Mouse (Mus musculus) right cerebral cortex, postnatal 14 days (tissue): ENCODE results near the gene Slc25a10.

Experiments
- DNase-seq: peaks from one replicate; pipeline ENCODE4 v3.0.0; 2022

The Slc25a10 gene

DNA sequence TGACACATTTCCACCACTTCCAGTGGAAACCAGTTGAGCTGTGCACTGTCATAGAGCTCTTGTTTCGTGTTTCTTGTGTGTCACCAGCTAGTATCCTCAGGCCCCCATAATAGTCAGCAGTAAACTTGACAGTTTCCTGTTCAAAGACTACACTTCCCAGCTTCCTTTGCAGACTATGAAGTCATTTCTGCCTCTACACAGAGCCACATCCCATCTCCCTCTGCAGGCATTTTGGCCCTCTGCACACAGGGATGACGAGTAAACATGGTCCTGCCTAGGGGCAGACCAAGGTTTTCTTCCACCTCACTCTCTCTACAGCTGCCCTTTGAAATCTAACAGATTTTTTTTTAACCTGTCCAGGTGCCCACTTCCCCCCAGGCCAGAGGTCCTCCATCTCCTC lies 55.8 kb downstream of the Slc25a10 start:
- DNase-seq, result no peak

- DNase-seq, result no peak
Observed at GRCm38 (mm10) chr11:120548214-120548613, 56.6 kb downstream of the Slc25a10 start.

DNA sequence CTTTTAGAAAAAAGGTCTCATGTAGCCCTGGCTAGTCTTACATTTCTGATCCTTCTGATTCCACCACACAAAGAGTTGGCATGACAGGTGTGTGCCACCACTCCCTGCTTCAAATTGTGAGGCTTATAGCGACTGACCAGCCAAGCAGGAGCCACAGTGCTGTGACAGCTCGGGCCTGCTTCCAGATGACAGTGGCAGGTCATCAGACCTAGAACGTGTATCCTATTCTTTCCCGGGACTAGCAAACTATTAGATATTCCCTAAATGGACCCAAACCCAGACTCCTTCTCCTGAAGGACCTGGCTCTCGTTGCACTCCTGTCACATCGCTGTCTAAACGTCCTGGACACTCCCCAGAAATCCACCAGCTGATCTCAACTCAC lies 57.1 kb downstream of the Slc25a10 start:
- no peak for DNase-seq
